Mouse (Mus musculus): ENCODE data around the gene Ikbke. TPM values are rescaled to one million over a fixed set of nuclear protein-coding genes. Genes with fewer than 3 reads are reported as not detected.

The Ikbke gene
- polyA plus RNA-seq, 1 experiment from 2014 or later: 0.92 TPM

GRCm38 (mm10) chr1:131246433-131247395, 32.7 kb downstream of the Ikbke start:
- Histone ChIP-seq H3K9ac (no peak overlapping the region), H3K9me3 (no peaks in the 10 kb centered on the region), H3K36me3 (replicated peaks) (no peaks in the 10 kb centered on the region), H3K27me3 (replicated peaks) (peaks cover 21% of the 10 kb centered on the region; the same call in 1 of the 2 replicates), H3K4me1 (peaks cover 11% of the 10 kb centered on the region; the same call in 1 of the 2 replicates), H3K4me2 (no peak overlapping the region), H3K27ac (no peak overlapping the region), H3K4me3 (no peak overlapping the region)
- no peak for ATAC-seq (replicated peaks)
- 15% methylated on average over 7 of the region's 7 CpGs for WGBS

GRCm38 (mm10) chr1:131245926-131246325, 33.5 kb downstream of the Ikbke start:
- Histone ChIP-seq H3K4me3 (peak overlapping the region; percentile 61), H3K9ac (no peak overlapping the region), H3K36me3 (replicated peaks) (no peaks in the 10 kb centered on the region), H3K4me1 (peaks cover 11% of the 10 kb centered on the region; the same call in 1 of the 2 replicates), H3K4me2 (peak overlapping the region; percentile 64), H3K27ac (no peak overlapping the region), H3K27me3 (replicated peaks) (peaks cover 21% of the 10 kb centered on the region; the same call in 1 of the 2 replicates), H3K9me3 (no peaks in the 10 kb centered on the region)
- ATAC-seq (replicated peaks): peak; percentile 51
- WGBS: 6% methylated on average over 9 of the region's 9 CpGs

GRCm38 (mm10) chr1:131245089-131245856, 34.1 kb downstream of the Ikbke start, which contains the start of gene Rassf5:
Gene Rassf5 (minus strand): TSS chr1:131245258.
- Histone ChIP-seq H3K4me1 (peaks cover 14% of the 10 kb centered on the region), H3K4me2 (peak within 1 kb of the TSS; percentile 64), H3K36me3 (replicated peaks) (no peaks in the 10 kb centered on the region), H3K9me3 (no peaks in the 10 kb centered on the region), H3K4me3 (peak within 1 kb of the TSS; percentile 61), H3K27me3 (replicated peaks) (peaks cover 21% of the 10 kb centered on the region; the same call in 1 of the 2 replicates), H3K9ac (peak within 1 kb of the TSS; percentile 60), H3K27ac (no peak within 1 kb of the TSS)
- whole genome bisulfite sequencing: 1% methylated on average over 55 of the region's 60 CpGs
- ATAC-seq (replicated peaks): peak; percentile 74

GRCm38 (mm10) chr1:131244536-131245088, 34.8 kb downstream of the Ikbke start:
- Histone ChIP-seq H3K9me3 (no peaks in the 10 kb centered on the region), H3K9ac (peak overlapping the region; percentile 60), H3K27ac (no peak overlapping the region), H3K4me2 (peak overlapping the region; percentile 64), H3K4me3 (peak overlapping the region; percentile 61), H3K4me1 (peaks cover 21% of the 10 kb centered on the region), H3K27me3 (replicated peaks) (peaks cover 21% of the 10 kb centered on the region; the same call in 1 of the 2 replicates), H3K36me3 (replicated peaks) (no peaks in the 10 kb centered on the region)
- ATAC-seq (replicated peaks): peak; percentile 61
- WGBS: under 1% methylated on average over 57 of the region's 57 CpGs

GRCm38 (mm10) chr1:131242956-131243355, 36.5 kb downstream of the Ikbke start:
- no peak for ATAC-seq (replicated peaks)
- no peak overlapping the region for H3K4me3 ChIP-seq

GRCm38 (mm10) chr1:131239576-131240193, 39.7 kb downstream of the Ikbke start:
- Histone ChIP-seq H3K9ac (peak overlapping the region; percentile 11; the same call in 1 of the 2 replicates), H3K4me3 (no peak overlapping the region), H3K4me1 (peaks cover 18% of the 10 kb centered on the region), H3K4me2 (no peak overlapping the region), H3K36me3 (replicated peaks) (no peaks in the 10 kb centered on the region), H3K27me3 (replicated peaks) (peaks cover 21% of the 10 kb centered on the region; the same call in 1 of the 2 replicates), H3K9me3 (no peaks in the 10 kb centered on the region), H3K27ac (peak overlapping the region; percentile 71)
- no peak for ATAC-seq (replicated peaks)
- WGBS: 45% methylated on average over 12 of the region's 12 CpGs

More at GRCm38 (mm10) chr1:131242956-131243355, 36.5 kb downstream of the Ikbke start:
- Histone ChIP-seq H3K36me3 (replicated peaks) (no peaks in the 10 kb centered on the region), H3K4me2 (0 out of 2 replicates have a peak overlapping the region, but pooled peaks have one; percentile 64), H3K4me1 (peaks cover 29% of the 10 kb centered on the region), H3K9me3 (no peaks in the 10 kb centered on the region), H3K27me3 (replicated peaks) (peaks cover 21% of the 10 kb centered on the region; the same call in 1 of the 2 replicates), H3K27ac (no peak overlapping the region), H3K9ac (no peak overlapping the region)
- 68% methylated on average over 6 of the region's 6 CpGs for WGBS

- Histone ChIP-seq H3K27me3 (replicated peaks) (peaks cover 20% of the 10 kb centered on the region; the same call in 1 of the 2 replicates), H3K4me2 (no peak overlapping the region), H3K4me1 (peaks cover 18% of the 10 kb centered on the region), H3K27ac (peak overlapping the region; percentile 71; the same call in 1 of the 2 replicates), H3K36me3 (replicated peaks) (no peaks in the 10 kb centered on the region), H3K4me3 (no peak overlapping the region), H3K9me3 (no peaks in the 10 kb centered on the region), H3K9ac (no peak overlapping the region)
- 65% methylated on average over 8 of the region's 8 CpGs for WGBS
- no peak for ATAC-seq (replicated peaks)
These were observed 40.5 kb downstream of the Ikbke start for GRCm38 (mm10) chr1:131238931-131239381.

- Histone ChIP-seq H3K9me3 (no peaks in the 10 kb centered on the region), H3K9ac (no peak overlapping the region), H3K4me2 (no peak overlapping the region), H3K27me3 (replicated peaks) (no peaks in the 10 kb centered on the region), H3K4me3 (no peak overlapping the region), H3K27ac (no peak overlapping the region), H3K4me1 (peaks cover 18% of the 10 kb centered on the region), H3K36me3 (replicated peaks) (no peaks in the 10 kb centered on the region)
- no peak for ATAC-seq (replicated peaks)
- 76% methylated on average over 7 of the region's 7 CpGs for WGBS
These were observed 43.3 kb downstream of the Ikbke start for GRCm38 (mm10) chr1:131236077-131236476.

GRCm38 (mm10) chr1:131233527-131233926, 45.9 kb downstream of the Ikbke start:
- Histone ChIP-seq H3K27ac (no peak overlapping the region), H3K4me3 (no peak overlapping the region), H3K9ac (no peak overlapping the region), H3K9me3 (no peaks in the 10 kb centered on the region), H3K4me2 (no peak overlapping the region), H3K27me3 (replicated peaks) (no peaks in the 10 kb centered on the region), H3K36me3 (replicated peaks) (no peaks in the 10 kb centered on the region), H3K4me1 (no peaks in the 10 kb centered on the region)
- 68% methylated on average over 12 of the region's 12 CpGs for WGBS
- ATAC-seq (replicated peaks): no peak

- 83% methylated on average over 5 of the region's 5 CpGs for WGBS
- Histone ChIP-seq H3K27ac (no peak overlapping the region), H3K4me2 (no peak overlapping the region), H3K27me3 (replicated peaks) (no peaks in the 10 kb centered on the region), H3K36me3 (replicated peaks) (no peaks in the 10 kb centered on the region), H3K4me3 (no peak overlapping the region), H3K9ac (no peak overlapping the region), H3K4me1 (no peaks in the 10 kb centered on the region), H3K9me3 (no peaks in the 10 kb centered on the region)
- ATAC-seq (replicated peaks): no peak
These were observed 50.7 kb downstream of the Ikbke start for GRCm38 (mm10) chr1:131228659-131229058.

- no peak overlapping the region for H3K27ac ChIP-seq
- H3K4me3 ChIP-seq: no peak overlapping the region
- no peaks in the 10 kb centered on the region for H3K36me3 ChIP-seq (replicated peaks)
- ATAC-seq (replicated peaks): no peak
- H3K9ac ChIP-seq: no peak overlapping the region
- no peak overlapping the region for H3K4me2 ChIP-seq
- H3K27me3 ChIP-seq (replicated peaks): no peaks in the 10 kb centered on the region
- 70% methylated on average over 7 of the region's 7 CpGs for WGBS
- H3K9me3 ChIP-seq: no peaks in the 10 kb centered on the region
- H3K4me1 ChIP-seq: no peaks in the 10 kb centered on the region
These were observed 51.2 kb downstream of the Ikbke start for GRCm38 (mm10) chr1:131228225-131228624.

Data from midbrain, embryonic 15.5 days (tissue).